Mouse (Mus musculus) spleen, adult 18-20 months (tissue): Measurements from ENCODE around the gene Aspm.

Experiments used
- DNase-seq, 2 experiments: peaks; one replicate each; pipeline ENCODE4 v3.0.0; 2022; ENCODE audit warnings: mixed read lengths in 2 of 2

Gene Aspm

DNA sequence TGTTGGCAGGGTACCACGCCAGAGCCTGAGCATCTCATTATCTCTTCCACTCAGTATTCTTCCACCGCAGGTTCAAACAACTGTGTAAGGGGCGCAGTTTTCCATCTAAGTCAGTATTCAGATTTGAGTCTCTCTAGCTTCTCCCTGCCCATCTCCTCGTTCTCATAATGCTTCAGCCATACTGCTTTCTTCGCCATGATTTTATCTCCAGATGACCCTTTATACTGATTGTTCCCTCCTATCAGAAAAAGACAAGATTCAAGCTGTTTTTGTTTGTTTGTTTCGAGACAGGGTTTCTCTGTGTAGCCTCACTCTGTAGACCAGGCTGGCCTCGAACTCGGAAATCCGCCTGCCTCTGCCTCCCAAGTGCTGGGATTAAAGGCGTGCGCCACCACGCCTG lies 60.0 kb downstream of the Aspm start:
- no peak for DNase-seq
